Mouse (Mus musculus) MN1 (cell line): Measurements from ENCODE around the gene Dnajb13.

Source experiments
- DNase-seq: peaks from one replicate; pipeline ENCODE4 v3.0.0-alpha.2; 2016; ENCODE audit warnings: low spot score

Gene Dnajb13

DNA sequence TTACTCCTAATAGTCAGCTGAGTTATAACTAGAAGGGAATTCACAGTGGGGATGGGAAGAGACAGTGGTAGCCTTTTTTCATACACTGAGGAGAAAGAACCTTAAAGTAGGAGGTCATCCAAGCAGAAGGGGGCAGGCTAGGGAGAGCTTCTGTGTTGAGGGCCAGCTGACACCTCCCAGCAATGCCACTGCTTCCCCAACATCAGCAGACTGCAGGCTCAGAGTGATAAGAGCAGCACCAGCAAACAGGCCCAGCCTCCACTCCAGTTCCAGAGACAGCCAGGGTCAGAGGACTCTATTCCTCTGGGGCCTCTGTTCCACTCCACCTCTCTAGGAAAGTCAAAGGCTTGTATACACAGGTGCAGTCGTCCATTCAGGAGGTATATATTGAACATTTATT, 56.6 kb downstream of the Dnajb13 start:
- no peak for DNase-seq
